Mouse (Mus musculus) WW6 (cell line): Measurements from ENCODE around the gene Ifnl2.

Experiments used
- DNase-seq: peaks from one replicate; pipeline ENCODE4 v3.0.0-alpha.2; 2013; ENCODE audit warnings: low read depth, low spot score

The Ifnl2 gene

GRCm38 (mm10) chr7:28490903-28491302 lies 19.4 kb downstream of the Ifnl2 start:
- DNase-seq = no peak

GRCm38 (mm10) chr7:28490410-28490809 lies 19.8 kb downstream of the Ifnl2 start:
- DNase-seq = peak; percentile 79

GRCm38 (mm10) chr7:28488030-28488491 lies 22.2 kb downstream of the Ifnl2 start:
- DNase-seq = peak; percentile 76

GRCm38 (mm10) chr7:28484192-28484591 lies 26.1 kb downstream of the Ifnl2 start:
- no peak for DNase-seq

GRCm38 (mm10) chr7:28482854-28483253 lies 27.4 kb downstream of the Ifnl2 start:
- no peak for DNase-seq

- DNase-seq = no peak
These were observed 31.4 kb downstream of the Ifnl2 start for GRCm38 (mm10) chr7:28478854-28479253.

GRCm38 (mm10) chr7:28477363-28477762 lies 32.9 kb downstream of the Ifnl2 start:
- no peak for DNase-seq

GRCm38 (mm10) chr7:28476191-28476590 lies 34.1 kb downstream of the Ifnl2 start:
- DNase-seq = no peak

- DNase-seq = no peak
These were observed 43.0 kb downstream of the Ifnl2 start for GRCm38 (mm10) chr7:28467213-28467751.

GRCm38 (mm10) chr7:28466721-28467212 lies 43.5 kb downstream of the Ifnl2 start:
- no peak for DNase-seq

GRCm38 (mm10) chr7:28464416-28465212 lies 45.6 kb downstream of the Ifnl2 start:
- no peak for DNase-seq

GRCm38 (mm10) chr7:28462769-28463168 lies 47.5 kb downstream of the Ifnl2 start:
- no peak for DNase-seq

- DNase-seq = no peak
These were observed 49.9 kb downstream of the Ifnl2 start for GRCm38 (mm10) chr7:28460361-28460760.
